Mouse (Mus musculus) embryonic fibroblast, embryonic 13.5 days (primary cell): Measurements from ENCODE around the gene Fbn1.

Experiments used
- CTCF ChIP-seq: IDR thresholded peaks from 2 replicates; pipeline ENCODE4 v1.5.1; 2011; ENCODE audit warnings: mild to moderate bottlenecking, control low read depth, low read length, moderate library complexity, borderline replicate concordance; ENCODE audit not compliant: insufficient read depth
- POLR2A ChIP-seq: IDR thresholded peaks from 2 replicates; pipeline ENCODE4 v1.6.1; 2011; ENCODE audit warnings: low read depth, mild to moderate bottlenecking, control low read depth, low read length, moderate library complexity

DNA sequence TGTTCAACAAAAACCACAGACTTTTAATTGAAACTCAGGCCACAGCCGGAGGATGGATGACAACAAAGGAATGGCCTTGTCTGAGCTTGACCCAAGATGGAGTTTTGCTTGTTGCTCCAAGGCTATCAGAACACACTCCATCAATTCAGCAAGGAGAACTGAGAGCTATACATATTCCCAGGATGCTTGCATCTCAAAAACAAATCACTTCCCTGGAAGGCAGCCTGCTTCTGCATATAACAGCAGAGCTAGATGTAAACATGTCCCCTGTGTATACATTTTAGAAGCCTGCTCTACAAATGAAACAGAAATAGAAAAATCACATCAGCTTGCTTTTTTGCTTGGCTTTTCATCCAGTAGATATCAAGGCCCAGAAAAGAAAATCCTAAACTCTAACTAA, 105.5 kb downstream of the Fbn1 start:
- TF ChIP-seq POLR2A, result no peak
- no peak for TF ChIP-seq CTCF
